Mouse (Mus musculus) adrenal gland, postnatal 10 days (tissue): ENCODE results near the gene Gm20517. TPM values are rescaled to one million over a fixed set of nuclear protein-coding genes. Genes with fewer than 3 reads are reported as not detected.

Source experiments
- DNase-seq: peaks from one replicate; pipeline ENCODE4 v3.0.0; 2021; ENCODE audit warnings: mixed read lengths
- total RNA-seq, 2 experiments: library from RNA; stranded (reverse); gene quantifications; 2 replicates each; pipeline ENCODE4 v1.2.3; 2021

Gm20517 gene
- total RNA-seq, 2 experiments from 2014 or later = 2.8 to 5.5 TPM

DNA sequence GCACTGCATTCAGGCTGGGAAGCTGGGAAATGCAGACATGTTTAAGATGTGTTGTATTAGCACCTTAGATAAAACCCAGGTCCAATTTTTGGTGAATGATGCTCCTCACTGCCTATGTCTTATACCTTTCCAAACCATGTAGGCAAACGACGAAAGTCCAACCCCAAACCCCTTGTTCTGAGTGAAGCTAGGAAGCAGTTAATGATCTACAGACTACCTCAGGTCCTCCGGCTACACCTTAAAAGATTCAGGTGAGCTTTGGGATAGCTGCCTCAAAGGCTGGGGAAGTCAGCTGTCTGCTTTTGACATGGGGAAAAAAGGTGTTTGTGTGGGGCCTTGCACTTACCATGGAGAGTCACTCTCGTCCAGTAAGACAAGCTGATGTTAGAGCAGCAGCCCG lies 67.3 kb downstream of the Gm20517 start:
- DNase-seq = no peak

DNA sequence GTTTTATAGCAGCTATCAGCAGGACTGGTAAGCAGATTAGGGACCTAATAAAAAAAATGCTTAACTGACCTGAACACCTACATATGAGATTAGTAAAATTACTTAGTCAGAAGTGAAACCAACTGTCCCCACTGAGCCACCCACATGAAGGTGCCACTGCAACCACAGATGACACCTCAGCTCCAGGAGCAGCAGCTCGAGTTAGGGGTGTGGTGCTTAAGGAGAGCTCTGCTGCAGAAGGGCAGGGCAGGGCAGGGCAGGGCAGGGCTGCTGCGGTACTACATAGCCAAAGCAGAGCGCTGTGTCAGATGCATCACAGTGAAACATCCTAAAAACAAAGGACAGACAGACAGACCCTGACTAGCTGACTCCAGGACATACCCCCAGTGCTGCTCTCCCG lies 71.4 kb downstream of the Gm20517 start:
- no peak for DNase-seq

DNA sequence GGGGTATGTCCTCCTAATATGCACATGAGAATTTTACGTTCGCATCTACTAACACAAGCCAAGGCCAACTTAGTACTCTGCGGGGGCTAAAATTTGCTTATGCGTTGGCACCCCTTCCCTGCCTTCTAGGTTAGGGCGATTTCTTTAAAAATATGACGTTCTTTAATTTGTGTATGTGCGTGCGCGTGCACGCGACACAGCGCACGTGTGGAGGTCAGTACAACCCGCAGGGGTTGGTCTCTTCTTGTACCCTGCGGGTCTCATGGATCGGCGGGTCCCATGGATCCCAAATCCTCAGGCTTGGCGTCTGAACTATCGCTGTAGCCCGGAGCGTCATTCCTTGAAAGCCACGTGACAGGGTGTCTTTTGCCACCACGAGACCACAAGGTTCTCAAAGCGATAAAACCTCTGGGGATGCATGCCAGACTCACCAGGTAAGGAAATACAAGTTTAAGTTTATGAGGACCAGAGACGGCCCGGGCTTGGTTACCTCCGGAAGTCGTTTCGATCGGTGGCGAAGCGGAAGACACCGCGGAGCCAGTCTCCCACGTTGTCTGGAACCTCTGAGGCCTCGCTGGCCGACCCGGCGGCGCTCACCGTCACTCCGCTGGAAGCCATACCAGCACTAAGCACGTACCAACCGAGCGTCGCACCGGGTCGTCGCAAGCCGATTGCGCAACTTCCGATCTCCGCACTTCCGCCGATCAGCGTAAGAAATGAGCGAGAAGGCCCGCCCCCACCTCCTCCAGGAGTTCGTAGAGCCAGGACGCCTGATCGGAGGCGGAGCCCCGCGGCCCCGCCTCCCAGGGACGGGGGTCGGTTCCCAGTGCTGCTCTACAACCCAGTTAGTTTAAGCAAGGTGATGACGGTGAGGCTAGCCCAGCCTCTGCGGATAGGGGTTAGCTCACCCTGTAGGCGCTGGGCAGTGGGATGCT lies 76.3 kb downstream of the Gm20517 start:
- DNase-seq = peak; percentile 96

DNA sequence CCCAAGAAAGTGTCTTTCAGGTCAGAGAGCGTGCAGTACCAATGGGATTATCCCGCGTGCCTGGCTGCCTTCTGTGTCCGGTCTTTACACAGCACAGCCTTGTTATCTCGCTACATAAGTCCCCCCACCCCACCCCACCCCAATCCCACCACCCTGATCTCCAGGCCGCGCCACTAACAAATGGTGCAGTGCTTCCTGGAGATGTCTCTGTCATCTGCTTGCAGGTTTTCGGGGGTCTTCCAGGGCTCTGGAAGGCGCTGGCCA lies 76.9 kb downstream of the Gm20517 start, which contains the start of gene Tomm6:
Gene Tomm6, minus strand, starts transcription at position 43 of the 264 bp plus-strand sequence.
- no peak for DNase-seq

DNA sequence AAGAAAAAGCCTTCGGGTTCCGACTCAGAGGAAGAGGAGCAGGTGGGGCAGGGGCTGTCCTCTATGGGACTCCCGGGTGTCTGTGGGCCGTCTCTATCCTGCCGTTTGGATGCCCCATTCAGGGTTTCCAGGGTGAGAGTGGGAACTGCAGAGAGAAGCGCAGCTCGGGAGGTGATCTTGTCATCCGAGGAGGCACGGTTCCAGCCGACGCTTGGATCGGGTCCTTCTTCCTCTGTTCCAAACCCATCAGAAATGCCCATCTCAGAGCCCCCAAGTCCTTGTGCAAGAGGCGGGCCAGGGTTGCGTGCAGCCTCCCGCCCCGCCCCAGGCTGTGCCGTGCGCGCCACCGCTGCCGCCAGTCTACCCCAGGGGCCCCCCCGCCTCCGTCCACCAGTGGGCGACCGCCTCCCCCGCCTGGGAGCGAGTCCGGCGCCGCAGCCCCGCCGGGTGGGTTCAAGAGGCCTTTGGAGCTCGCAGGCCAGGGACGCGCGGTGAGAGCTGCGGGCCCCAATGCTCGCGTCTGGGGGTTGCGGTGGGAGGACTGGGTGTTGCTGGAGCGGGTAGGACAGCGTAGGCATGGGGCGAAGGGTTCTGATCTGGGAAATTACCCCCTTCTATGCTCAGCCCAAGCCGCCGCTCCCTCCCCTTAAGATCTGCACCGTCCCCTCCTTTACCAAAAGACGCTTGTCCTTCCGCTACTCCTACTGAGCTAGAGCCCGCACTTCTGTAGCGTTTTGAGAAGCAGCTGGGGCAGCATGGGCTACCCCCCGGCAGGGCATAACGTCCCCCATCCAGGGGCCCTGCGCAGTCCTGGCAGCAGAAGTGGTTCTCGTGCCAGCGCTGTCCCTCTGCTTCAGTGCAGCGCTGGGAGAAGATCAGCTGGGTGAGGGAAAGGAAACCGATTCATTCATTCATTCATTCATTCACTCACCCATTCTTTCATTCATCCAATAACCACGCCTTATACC lies 77.5 kb downstream of the Gm20517 start, which contains the start of gene Frs3:
Gene Frs3, plus strand, starts transcription at position 423 of the 968 bp plus-strand sequence.
- DNase-seq = peak; percentile 83

DNA sequence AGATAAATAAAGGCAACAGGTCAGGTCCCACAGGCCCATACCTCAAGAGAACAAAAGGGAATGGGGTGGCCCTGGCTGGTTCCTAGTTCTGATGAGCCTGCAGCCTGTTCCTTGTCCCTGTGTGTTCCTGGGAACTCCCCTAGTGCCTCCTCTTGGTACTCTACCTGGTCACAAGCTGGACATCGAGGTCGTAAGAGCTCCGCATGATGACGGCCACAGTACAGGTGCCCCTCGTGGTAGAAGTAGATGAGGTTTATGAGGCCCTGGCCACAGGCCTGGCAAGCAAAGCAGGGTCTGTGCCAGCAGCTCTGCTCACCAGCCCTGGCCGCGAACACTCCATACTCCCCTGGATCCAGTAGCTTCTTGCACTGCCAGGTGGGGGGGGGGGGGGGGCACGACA lies 78.5 kb downstream of the Gm20517 start:
- no peak for DNase-seq

DNA sequence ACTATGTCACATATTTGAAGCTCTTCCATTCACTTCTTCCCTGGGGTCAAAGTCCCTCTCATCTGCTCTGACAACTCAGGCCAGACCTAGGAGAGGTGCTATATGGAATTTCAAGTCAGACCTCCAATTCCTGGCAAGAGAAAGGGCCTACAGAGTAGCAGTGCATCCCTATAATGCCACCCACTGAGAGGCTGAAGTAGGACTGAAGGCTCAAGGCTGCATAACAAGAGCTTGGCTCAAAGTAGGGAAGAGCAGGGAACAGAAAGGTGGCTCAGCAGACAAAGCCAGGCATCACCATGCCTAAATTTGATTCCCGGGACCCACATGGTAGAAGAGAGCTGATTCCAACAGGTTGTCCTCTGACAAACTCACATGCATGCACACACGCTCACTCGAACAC lies 80.3 kb downstream of the Gm20517 start:
- DNase-seq = no peak

DNA sequence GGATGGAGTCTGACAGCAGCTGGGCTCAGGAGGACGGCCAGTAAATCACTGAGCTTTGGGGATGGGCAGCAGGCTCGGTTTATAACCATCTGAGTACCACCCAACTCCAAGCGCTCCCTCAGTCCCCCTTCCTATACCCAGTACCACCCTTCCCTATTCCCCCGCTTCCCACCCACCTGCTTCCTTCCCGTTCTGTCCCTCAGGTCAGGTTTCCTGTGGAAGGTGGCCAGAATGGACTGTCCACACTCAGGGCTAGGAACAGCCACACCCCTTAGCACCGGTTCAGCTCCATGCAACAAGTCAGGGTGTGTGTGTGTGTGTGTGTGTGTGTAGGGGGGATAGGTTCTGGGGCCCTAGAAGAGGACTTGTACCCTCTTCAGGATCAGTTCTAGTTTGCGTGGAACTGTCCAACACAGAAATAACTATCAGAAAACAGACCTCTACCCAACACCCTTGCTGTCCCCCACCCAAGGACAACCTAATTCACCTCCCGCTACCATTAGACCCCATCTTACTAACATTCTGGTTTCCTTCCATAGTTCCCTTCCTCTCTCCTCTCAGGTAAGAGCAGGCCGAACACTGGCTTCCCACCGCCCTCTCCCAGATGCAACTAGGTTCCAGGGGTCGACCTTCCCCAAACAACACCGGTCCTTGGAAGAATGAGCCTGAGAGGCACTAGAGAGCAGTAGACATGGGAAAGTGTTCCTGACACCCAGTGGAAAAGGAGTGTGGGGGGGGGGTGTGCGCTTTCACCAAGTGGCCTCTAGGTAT lies 82.5 kb downstream of the Gm20517 start:
- peak; percentile 12 for DNase-seq

DNA sequence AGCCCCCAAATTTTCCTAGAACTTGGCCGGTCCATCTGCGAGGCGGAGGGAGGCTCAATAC lies 82.9 kb downstream of the Gm20517 start, which contains the start of gene Gm21981:
Gene Gm21981, minus strand, starts transcription at position 14 of the 61 bp plus-strand sequence.
- no peak for DNase-seq

DNA sequence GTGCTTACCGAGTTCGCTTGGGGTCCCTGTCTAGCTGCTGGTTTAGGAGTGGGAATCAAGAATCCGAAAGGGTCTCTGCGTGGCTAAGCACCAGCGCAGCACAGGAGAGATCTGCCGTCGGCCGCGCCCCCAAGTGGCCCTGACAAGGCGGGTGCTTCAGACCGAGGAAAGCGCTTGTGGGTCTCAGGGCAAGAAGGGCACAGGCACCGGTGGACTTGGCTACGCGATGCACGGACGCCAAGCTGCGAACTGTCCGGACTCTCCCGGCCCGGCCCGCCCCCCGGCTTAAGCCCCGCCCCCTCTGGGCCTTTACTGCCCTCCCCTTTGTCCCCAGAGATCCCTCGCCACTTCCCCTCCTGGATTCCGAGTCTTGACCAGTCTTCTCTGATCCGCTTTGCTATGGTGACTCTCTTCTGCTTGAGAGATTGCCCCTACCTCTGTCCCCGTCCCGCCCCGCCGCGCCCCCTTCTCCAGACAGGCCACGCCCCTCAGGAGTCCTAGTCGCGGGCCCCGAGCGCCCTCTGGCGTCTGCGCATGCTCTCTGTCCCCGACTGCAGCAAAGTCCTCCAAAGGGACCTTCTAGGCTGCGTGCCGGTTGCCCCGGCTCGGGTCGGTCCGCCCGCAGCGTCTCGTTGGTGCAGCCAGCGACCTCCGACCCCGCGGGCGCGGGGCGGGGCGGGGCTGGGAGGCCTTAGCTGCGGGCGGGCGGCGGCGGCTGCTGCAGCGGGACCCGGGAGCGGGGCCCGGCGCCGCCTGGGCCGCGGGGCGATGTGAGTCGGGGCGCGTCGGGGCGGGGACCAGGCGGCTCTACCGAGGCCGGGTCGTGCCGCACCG lies 83.3 kb downstream of the Gm20517 start, which contains the start of gene Prickle4:
Gene Prickle4, minus strand, starts transcription at position 234 of the 834 bp plus-strand sequence.
- DNase-seq = peak; percentile 99

DNA sequence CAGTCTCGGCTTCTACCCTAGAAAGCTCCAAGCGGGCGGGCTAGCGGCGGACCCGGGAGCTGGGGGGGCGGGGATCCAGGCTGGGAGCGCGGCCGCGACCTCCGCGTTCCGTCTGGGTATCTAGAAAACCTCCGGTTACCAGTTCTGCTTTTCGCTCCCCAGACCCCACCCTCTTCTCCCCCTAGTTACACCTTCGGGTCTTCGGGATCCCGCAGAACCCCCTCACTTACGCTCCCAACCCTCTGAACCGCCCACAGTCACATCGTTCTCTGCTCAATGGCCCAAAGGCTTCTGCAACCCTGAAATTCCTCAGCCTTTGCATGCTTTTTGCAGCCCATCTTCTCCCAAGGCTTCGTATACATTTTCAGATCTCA lies 83.9 kb downstream of the Gm20517 start:
- no peak for DNase-seq

DNA sequence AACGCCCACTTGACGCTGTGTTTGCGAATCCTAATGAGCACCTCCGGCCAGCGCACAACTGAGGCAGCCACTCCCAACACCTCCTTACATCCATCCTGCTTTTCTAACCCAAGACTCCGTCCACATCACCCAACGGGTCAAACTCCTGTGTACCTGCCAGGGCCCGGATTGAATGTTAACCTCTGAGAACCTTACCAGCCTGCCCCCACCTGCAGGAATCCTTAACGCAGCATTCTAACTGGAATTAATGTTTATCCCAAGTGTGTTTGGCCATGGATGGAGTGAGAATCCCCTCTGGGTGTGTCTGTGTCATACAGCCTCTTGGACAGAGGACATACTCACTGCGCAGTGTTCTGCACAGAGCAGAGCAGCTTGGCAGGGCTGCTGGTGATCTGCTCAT lies 86.8 kb downstream of the Gm20517 start:
- DNase-seq = no peak

DNA sequence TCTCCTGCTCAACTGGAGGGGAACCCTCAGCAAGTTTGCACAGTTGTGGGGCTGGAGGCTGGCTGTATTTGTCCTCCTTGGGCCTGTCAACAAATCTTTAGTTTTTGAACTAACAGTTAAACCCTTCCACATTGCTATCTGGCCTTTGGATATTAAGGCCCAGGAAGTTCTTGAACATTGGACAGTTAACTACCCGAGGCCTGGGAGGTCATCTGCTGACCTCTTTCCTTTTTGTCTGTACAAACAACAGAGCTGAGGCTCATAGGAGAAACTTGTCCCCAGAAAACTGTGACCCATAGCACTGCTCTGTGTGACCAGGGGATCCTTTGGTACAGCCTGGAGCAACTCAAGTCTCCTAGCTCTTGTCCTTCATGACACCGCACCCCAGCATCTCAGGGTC lies 87.7 kb downstream of the Gm20517 start:
- no peak for DNase-seq

DNA sequence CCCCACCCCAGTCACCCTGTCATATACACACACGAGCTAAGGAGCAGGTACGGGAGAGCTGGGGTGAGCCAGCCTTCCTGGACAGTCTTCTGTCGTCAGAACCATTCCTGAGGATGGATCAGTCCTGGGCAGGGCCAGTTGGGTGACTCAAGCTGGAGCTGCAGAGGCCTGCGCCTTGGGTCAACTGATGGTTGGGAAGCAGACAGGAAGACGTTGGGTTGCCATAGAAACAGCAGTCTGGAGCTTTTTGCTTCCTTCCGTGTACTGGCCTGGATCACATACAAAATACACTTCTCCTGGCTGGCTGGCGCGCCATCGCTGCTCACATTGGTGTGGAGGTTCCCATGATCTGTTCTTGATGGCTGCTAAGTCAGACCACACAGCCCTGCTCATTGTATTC lies 90.4 kb downstream of the Gm20517 start:
- DNase-seq = no peak

DNA sequence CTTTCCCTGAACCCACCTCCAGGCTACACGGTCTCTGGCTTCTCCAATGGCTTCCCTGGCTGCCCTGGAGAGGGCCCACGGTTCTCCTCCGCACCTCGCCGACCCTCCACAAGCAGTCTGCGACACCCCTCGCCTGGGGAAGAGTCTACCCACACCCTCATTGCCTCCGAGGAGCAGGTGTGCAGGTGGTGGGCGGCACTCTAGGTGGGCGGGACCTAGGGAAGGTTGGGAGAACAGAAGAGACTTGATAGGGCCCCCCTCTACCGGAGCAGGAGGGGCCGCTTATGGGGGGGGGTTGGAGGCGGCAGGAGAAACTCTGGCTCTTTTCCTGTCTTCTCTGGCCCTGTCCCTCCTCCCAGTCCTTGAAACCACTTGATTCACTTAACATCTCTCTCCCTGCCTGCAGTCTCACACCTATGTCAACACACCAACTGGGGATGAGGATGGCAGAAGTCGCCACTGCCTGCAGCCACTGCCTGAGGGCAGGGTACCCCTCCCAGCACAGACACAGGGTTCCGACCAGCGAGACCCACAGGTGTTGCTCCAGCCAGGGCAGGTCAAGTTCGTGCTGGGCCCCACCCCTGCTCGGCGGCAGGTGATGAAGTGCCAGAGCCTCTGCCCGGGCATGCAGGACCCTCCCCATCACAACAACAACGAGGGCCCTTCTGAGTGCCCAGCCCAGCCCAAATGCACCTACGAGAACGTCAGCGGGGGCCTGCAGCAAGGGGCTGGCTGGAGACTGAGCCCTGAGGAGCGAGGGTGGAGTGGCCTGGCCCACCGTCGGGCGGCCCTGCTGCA lies 91.4 kb downstream of the Gm20517 start:
- no peak for DNase-seq

DNA sequence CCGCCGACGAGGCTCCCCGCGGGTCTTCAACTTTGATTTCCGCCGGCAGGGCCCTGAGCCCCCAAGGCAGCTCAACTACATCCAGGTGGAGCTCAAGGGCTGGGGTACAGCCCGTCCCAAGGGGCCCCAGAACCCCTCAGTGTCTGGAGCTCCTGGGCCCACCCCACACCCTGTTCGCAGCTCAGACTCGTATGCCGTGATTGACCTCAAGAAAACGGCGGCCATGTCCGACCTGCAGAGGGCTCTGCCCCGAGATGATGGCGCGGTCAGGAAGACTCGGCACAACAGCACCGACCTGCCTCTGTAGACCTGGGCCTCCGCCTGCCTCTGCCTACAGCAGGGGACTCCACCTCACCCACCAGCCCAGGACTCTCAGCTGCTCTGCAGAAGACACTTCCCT lies 92.2 kb downstream of the Gm20517 start:
- no peak for DNase-seq

DNA sequence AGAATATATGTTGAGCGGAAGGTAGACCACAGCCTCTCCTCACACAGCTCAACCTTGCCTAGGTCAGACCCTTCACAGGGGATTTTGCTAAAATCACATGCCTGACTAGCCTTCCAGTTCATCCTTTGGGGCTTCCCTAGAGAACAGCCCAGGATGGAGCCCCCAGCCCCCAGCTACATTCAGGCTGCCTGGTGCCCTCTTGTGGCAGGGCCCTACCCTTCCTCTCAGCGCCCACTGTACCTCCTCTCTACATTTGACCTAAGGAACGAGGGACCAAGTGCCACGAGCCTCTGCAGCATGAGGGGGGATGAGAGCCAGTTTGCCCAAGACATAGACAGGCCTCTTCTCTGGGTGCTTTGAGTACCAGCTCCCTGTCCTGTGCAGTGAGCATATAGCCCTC lies 93.3 kb downstream of the Gm20517 start:
- DNase-seq = no peak

DNA sequence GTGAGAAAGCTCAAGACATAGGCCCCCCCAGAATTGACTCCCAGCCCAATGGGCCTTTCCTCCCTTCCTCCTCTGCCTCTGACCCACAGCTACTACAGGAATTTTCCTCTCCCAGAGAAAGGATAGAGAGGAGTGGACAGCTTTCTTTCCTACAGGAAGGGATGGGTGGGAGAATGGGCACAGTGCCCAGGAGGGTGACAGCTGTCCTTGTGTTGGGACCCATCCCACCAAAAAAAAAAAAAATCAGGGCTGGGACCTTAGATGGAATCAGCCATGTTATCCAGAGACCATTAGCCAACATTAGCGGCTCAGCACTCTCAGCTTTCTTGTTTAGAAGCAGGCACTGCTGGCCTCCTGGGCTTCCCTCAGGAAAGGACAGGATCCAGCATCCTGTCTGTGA lies 94.8 kb downstream of the Gm20517 start:
- no peak for DNase-seq

DNA sequence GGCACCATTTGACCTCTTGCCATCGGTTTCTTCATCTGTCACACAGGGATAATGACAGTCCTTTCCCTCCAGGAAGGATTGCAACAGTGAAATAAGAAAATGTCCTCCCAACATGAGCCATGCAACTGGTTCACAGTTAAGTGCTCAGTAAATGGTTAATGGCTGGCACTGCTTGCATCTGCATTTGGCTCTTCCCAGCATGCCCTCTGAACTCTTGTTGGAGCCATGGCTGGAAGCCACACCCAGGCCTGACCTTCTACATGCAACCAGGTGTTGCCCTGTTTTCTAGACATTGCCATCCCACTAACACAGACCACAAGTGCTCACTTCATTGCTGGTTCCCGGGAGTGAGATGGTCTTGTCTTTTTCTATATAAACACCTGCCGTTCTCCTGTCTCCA lies 96.6 kb downstream of the Gm20517 start:
- no peak for DNase-seq

DNA sequence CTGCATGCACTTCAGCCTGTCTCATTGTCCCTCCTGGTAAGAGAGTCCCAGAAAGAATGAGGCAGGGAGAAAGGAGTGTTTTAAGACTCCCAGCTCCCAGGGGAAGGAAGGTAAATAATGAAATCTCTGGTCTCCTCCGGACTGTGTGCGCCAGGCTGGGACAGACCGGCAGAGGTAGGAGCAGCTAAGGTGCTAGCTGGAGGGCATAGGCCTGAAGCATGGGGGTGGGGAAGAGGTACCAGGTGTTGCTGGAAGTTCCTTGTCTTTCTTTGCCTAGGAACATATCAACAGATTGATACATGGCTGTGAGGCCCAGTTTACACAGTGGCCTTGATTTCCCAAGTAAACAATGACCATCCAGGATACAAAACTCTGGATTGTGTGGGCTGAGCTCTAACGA lies 97.6 kb downstream of the Gm20517 start:
- DNase-seq = no peak

DNA sequence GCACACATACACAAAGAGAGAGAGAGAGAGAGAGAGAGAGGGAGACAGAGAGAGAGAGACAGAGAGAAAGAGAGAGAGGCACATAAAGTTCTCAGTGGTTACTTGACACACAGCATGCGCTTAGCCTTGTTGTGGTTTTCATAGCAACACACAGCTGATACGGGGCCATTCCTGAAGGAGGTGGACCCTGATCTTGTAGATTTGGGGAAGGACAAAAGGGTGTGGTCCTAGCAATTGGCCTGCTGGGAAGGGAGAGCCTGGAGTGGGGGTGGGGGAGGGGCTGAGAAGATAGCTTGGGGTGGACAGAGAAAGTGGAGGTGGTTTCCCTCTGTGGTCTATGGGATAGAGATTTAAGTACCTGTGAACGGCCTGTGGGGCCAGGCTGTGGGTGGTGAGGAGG lies 98.6 kb downstream of the Gm20517 start:
- DNase-seq = no peak
